Mouse (Mus musculus) cerebellum, adult 9-11 months (tissue): Measurements from ENCODE around the gene Acss1.

Experiments used
- DNase-seq: peaks from one replicate; pipeline ENCODE4 v3.0.0; 2022

The Acss1 gene

DNA sequence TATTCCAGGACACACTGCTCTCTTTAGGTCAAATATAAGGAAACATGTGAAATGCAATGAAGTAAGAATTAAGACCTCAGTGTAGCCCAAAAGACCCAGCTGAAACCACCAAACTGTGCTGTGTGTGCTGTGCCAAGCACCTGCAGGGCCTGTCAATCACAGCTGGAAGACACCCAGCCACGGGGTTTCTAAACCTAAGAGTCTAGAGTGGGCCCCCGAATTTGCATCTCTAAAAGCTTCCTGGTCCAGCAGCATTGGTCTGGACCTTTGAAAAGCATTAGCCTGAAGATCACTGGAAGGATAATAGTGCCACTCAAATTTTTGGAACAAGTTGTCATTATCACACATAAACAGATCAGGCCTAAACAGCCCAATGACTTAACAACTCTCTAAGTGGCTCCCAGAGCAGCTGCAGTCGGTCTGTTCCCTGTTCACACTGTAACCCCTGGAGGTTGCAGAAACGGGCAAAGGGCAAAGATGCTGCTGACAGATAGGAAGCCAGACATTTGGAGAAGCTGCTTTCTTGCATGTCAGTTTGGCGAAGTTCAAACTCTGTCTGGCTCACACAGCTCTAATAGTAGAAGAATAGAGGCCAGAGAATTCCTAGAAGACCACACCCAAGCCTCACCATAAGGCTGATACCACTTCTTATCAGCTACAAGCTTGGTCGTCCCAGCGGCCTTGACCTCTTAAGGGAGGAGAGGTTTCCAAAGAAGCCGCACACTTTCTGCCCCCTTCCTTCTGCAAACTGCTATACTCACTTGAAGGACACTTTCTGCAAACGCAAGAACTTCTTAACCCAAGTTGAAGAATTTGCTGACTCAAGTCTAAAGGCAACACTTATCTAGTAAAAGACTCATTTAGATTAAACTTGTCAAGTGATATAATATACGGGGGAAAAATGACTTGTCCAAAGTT is 2.5 kb downstream of the Acss1 start:
- DNase-seq: no peak

DNA sequence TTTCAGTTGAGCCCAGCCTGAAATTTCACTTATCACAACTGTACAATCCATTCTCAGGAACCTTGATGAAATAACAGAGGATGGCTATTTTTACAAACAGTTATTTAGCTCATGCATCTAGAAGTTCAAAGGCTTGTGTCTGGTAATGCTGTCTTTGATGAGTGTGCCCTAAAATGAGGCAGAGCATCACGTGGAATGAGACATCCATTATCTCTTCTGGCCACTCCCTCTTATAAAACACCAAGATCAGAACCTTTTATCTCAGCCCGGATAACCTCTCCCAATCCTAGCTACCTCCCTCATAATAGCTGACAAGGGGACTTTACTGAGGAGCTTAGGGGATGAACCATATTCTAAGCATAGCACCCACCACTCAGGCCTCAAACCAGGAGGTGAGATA is 3.3 kb downstream of the Acss1 start:
- no peak for DNase-seq

DNA sequence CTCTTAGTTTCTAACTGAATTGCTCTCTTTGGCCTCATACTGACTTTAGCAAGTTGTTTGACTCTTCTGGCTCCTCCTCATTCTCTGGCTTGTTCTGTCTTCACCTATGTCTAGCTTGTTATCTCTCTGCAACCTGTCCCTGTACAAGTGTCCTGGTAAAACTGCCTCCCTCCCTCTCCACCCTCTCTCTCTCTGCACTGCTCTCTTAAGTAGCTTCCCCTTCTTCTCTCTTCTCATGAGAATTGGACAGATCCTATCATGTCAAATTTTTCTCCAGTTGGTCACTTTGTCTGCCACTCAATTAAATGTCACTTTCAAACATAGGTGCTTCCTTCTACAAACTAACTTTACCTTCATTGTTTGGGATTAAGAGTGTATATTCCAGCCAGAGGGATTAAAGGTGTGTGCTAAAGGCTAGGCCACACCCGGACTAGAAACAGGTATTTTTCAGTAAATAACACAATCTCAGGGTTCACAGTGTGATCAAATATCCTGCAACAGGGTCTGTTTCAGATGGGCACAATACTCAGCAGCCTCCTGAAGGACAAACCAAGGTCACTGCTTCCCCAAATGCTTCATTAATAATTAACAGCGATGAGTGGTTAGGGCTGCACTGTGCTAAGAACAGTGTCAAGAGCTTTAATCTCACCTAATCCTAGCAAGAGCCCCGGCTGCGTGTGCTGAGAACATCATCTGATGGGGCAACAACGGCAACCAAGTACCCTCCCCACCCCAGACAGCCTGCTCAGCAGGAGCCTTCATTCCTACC is 4.0 kb downstream of the Acss1 start:
- no peak for DNase-seq

DNA sequence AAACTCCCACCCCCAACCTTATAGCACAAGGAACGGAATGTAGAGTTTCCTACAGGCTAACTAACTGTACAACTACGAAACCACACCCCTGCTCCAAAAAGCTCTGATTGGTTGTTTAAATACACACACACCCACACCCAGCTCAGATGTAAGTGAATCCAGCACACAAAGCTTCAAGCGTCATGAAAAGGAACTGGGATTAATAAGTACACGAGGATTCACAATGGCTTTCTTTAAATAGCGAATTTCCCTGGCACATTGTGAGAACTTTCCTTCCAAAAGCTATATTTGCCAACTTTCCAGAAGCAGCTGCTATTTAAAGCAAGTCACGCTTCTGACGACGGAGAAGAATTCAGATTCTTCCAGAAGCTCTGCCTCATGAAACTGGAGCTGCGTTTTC is 5.0 kb downstream of the Acss1 start:
- no peak for DNase-seq

DNA sequence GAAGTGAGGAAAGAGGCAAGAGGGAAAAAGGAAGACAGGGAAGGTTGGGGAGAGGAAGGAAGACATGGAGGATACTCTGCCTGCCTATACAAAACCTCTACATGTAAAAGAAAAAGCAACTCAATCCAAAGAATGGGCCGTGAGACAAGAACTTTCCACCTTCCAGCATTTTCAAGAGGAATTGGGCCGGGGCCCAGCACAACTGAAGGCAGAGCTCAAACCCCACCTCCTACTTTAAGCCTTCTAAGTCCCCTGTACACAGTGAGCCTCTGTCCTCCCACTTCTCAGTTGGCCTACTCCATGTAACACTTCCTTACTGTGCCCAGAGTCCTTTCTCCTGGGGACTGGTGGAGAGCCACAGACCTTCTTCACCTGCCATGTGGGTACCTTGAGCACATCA is 6.3 kb downstream of the Acss1 start:
- DNase-seq: no peak

DNA sequence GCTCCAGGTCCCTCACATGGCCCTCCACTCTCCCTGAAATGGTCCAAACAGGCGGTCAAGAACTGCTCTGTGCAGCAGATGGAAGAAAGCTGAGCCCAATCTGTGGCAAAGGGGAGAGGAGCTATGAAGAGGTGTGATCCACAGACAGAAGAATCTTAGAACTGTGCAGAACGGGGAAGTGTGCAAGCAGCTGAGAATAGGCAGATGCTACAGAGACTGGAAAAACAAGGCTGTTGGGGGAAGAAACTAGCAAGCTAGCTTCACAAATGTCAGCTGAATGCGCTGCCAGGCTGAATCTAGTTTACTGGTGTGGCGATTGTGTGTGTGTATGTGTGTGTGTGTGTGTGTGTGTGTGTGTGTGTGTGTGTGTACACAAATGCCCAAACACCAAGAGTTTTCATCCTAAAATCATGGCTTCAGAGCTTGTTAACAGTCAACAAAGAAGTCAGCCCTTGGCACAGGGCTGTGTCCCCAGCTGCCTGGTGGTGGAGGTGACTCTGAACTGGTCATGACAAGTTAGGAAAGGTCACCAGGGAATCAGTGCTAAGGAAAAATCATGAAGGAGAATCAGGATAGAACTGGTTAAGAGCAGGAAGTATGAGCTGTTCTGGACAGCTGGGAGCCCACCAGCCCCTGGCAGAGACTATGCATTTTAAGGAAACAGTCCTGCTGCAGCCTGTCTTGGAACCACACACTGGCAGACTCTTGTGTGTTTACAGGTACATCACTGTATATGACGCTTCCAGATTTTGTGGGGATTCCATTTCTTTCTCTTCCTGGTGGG is 7.4 kb downstream of the Acss1 start:
- DNase-seq: no peak

DNA sequence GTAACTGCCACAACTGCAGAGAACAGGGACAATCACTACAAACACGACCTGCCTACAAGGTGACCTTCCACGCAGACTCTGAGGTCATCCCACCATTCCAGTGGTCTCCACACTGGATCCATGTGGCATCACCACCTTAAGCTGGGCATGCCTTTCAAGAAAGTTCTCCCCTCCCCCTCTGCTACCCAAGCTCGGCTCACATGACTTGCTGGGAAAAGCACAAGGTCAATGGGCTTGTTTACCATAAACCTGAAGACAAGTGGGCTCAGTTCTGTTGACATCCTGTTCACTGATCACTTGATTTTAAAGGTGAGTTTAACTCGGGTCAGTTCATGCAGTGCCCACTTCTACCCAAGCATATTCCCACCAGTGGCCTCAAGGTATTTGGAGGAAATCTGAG is 8.3 kb downstream of the Acss1 start:
- no peak for DNase-seq

DNA sequence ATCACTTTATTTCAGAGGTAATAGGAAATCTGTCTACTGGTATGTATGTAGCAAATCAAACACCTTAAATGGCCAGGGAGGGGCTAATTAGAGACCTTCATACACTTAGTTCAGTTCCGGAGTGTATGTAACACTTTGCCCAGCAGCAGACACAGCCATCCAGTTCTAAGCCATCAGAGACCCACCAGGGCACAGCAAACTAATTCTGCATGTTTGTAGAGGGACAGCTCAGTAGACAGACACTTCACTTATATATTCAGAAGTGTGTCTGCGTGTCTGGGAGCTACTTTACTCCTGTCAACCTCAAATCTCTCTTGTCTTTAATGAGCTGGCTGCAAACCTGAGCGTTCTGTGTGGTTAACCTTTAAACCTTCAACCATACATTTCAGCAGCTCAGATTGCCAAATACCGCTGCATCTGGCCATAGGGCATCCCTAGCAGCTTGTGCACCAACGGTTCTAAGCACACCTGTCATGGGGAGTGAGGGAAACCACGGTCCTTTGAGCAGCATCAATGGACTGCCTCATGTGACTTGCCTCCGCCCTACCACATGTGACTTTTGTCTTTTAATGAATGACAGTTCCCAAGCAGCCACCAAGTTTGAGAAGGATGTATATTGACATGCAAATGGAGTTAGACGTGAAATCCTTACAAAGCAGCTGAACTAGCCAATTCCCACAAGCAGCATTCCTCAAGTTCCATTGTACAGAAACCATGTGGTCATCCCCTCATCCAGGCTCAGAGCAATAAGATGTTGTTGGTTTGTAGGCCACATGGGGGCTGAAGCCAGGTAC is 11.1 kb downstream of the Acss1 start:
- DNase-seq: no peak

DNA sequence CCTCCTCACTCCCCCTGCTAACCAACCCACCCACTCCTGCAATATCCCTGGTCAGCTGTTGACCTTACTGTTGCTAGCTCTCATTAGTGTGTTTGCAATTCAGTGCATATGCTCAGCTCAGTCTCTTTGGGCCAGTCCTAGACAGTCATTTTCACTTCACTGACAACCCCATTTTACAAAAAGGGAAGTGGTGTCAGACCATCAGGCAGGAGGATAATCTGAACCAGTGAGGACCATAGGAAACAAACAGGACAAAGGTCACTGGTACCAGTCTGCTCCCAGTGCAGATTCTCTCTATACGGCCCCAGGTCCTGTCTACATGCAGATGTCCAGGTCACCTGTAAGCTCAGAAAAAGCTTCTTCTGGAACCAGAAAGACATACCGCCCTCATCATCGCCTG is 12.2 kb downstream of the Acss1 start:
- DNase-seq: no peak

DNA sequence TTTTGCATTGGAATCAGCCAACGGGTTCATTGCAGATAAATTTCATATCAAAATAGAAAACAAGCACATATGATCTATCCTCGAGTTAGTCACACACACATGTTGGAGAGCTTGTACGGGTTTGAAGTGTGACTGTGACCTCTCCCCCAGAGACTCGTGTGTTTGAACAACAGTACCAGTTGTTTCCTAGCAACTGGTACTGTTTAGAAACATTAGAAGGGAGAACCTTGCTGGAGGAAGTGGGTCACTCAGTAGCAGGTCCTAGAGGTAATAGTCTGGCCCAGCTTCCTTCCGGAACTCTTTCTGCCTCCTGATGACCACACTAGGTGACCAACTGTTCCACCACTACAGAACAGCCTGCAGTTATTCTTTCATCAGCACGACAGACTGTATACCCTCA is 13.0 kb downstream of the Acss1 start:
- no peak for DNase-seq

DNA sequence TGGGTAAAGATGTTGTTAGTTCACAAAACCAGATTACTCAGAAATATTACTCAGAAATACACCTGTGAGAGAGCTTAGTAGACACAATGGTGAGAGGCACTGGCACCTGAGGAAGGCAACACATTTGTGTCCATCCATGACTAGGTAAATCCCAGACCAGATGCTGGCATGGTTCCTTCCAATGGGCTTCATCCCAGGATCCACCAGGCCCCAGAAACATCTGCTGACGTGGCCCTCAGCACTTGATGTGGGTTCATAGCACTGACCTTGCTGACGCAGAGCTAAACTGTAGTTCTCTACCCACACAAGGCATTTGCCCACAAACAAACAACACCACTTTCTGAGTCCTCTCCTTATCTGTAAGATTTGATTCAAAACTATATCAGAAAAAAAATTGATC is 13.5 kb downstream of the Acss1 start:
- DNase-seq: no peak

DNA sequence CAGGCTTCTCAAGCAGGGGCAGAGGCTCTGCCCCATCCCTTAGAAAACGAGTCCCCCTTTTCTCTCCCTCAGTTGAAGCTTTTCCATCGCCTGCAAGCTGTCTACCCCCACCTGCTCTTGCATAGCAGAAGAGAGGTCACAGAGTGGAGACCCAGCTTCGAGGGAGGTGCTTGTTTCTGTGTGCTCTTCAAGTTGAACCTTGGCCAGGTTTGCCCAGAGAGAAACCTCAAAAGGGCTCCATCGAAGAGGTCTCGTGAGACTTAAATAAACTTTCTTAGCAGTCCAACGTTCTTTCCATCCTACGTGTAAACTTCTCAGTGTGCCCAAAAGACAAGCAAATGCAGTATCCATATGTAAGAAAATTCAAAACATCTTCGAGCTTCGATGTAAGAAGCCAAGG is 16.9 kb downstream of the Acss1 start:
- no peak for DNase-seq

DNA sequence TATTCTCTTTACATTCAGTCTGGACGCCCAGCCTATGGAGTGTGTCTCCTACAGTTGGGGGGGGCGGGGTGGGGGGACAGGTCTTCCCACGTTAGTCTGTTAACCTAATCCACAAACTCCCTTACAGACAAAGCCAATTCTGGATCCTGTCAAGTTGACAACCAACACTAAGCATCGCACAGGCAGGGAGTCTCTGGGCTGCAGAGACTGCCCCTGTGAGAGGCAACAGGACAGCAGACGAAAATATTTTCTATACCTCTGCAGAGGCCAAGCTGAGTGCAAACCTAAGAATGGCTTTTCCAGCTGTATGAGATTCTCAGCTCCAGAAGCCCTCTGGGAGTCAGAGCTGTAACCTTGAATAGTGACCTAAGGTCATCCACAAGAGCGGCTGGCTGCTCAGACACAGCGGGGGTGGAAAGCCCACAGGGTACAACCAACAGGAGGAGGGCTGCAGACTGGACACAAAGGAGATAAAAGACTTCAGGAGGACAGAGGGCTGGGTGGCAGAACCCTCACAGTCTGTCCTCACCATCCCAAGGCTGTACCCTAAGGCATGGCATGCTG is 17.7 kb downstream of the Acss1 start:
- DNase-seq: no peak

DNA sequence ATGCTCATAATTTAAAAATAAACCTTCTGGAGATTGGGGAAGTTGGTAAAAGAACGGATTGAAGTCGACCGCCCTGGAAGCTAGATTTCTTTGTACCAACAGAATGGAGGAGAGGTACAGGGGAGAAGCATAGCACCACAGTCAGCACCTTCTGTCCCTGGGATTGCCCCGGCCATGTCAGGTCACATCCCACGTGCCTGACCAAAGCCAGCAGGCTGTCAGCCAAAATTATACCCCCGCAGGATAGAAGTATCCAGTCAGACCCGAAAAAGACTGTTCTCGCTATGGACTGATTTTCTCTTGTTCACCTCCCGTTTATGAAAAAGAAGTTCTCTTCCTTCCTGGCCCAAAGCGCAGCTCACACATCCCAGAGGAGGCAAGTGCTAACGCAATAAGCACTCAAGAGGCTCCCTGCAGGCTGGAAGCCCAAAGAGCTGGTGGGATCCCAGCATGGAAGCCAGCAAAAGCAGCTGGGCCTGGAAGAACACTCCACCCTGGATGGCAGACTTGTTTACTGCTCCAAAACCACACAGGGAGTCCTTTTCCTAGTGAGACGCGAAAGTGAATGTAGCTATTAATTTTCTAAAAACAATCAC is 19.9 kb downstream of the Acss1 start:
- DNase-seq: no peak

DNA sequence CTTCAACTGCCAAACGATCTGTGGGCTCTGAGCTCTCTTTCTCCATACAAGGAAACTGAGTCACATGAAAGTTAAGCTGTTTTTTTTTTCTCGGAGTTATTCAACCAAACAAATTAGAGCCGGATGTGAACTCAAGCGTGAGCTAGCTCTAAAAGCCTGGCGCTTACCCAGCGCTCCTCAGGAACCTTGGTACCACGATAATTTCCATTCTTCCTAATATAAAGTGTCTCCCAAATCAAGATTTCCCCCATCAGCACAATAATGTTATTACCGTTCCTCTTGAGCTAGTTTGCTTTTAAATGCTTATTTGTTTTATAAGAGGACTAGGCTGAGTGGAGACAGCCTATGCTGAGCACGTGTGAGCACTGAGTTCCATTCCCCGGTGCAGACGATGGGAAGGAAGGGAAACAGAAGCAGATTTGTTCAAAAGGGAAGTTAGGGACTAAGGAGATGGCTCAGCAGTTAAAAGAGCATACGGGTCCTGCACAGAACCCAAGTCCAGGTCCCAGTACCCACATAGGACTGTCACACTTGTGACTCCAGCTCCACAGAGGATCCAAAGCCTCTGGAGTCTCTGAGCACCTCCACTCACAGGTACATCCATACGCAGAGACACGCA is 20.5 kb downstream of the Acss1 start:
- DNase-seq: no peak

DNA sequence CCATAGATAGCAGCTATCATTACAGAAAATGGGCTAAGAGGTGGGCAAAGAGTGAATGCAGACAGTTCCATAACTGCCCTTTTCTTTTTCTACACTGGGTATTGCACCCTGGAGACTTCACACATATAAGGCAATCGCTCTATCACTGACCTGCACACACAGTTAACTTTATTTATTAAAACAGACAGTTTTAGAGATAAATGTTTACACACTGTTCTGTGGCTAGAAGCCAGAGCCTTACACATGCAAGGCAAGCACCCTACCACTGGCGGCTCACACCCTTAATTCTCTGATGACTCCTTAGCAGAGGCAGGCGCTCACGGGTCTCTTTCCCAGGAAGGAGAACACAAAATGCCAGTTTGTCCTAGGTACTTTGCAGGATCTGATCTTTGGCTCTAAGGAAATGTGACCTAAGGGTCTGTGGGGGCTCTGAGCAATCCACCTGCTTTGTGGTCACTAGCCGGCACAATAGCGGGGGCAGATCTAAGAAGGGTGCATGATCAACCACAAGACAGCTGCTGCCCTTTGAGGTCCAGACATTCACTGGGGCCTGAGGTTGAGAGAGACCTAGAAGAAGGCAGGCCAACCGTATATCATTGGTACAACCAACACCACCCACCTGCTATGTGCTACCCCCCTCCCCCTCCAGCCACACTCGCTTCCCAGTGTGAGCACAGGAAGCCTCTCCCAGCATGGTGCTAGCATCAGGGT is 21.7 kb downstream of the Acss1 start:
- DNase-seq: no peak

DNA sequence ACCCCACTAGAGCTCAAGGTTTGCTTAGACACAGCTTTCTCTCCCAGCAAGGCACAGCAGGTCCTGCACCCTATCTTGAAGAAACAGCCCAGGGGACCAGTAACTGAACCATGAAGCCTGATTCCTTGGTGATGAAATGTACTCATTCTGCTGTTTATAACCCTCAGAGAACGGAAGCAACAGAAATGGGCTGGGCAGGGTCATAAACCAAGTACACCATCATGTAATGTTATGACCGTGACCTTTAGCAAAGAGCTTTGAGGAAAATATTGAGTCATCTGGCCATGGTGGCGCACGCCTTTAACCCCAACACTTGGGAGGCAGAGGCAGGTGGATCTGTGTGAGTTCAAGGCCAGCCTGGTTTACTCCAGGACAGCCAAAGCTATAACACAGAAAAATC is 23.1 kb downstream of the Acss1 start:
- DNase-seq: no peak

DNA sequence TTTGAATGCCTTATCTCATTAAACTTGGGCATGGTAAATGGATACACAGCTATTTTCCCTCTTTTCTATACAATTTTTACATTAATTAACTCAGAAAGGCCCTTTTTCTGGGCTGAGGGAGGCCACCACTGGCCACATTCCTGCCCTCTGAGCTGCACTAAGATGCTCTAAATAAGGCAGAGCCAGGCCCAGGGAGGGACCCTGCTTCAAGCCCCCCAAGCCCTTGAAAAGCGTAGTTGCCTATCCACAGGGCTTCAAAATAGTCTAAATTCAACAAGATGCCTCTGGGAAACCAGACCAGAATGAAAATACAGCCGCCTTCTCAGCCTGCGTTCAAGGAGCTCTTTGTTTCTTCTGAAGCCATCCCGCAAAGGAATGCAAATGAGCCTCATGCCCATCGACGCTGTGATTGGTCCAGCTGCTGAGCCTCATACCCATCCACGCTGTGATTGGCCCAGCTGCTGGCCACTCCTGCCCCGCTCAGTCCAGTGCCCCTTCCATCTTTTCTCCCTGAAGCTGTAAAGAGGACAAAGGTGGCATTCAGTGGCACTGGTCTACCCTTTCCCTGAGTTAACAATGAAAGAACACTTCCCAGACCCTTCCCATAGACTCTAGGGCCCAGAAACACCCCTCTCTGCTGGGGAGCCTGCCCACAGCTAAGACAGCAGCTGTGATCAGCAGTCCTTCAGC is 24.4 kb downstream of the Acss1 start:
- DNase-seq: peak; percentile 53

DNA sequence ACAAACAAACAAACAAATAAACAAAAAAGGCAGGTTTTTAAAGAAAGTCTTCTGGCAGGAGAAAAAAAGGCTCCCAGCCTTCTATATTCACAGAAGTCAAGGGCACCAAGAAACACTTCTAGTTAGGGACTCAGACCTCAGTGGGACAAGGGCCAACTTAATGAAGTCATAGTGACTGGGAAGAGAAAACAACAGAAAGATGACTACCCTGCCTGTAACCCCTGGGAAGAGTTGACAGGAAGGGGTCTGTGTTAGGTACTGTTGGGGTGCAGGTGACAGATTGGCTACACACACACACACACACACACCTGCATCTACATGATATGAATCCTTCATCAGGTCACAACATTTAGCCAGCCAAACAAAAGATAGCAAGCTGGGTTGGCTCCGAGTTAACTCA is 25.1 kb downstream of the Acss1 start:
- DNase-seq: no peak

DNA sequence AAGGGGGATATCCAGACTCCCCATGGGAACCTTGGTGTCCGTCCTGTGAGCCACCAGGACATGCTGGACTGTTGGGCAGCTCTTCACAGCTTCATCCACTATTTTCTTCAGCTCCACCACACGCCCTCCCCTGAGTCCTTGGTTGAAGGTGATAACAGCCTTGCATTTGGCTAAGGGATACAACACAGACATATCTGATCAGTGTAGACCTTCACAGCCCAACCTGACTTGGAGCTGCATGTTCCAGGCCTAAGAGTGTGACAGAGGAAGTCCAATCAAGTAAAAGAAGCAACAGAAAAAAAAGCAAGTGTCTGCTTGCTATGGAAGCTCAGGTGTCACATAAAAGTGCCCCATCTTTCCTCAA is 29.9 kb downstream of the Acss1 start:
- no peak for DNase-seq
